Mouse (Mus musculus) neural tube, embryonic 13.5 days (tissue): ENCODE measurements around the gene 1700057G04Rik. TPM values are rescaled to one million over a fixed set of nuclear protein-coding genes. Genes with fewer than 3 reads are reported as not detected.

ENCODE experiments used
- microRNA-seq: library from miRNA; unstranded; fragments of <30 nt; microRNA quantifications from one replicate; pipeline ENCODE4, GENCODE M21; 2016
- polyA plus RNA-seq: library from polyadenylated mRNA; unstranded; fragments of >200 nt; fragmentation: Nextera tagmentation; extraction: Ambion mirVana; gene quantifications from 2 replicates; pipeline ENCODE4 v1.2.1, GENCODE M21; 2015

1700057G04Rik gene
- polyA plus RNA-seq, 1 experiment from 2014 or later, result not detected

Small RNA genes lying within 50 kb of the gene (microRNA-seq; reads per million reads assigned to microRNA genes)
- gene Mir6386, result not detected

Other genes with a start within 250 kb of the 1700057G04Rik start
- 0.84 and 1.2 TPM in 2 replicates for gene Plscr5, start 116.4 kb upstream of the 1700057G04Rik start, polyA plus RNA-seq
- gene Plscr1, start 59.6 kb upstream of the 1700057G04Rik start, polyA plus RNA-seq, result 10.6 and 10.9 TPM in 2 replicates
- 1.1 and 1.3 TPM in 2 replicates for gene Plscr2, start 33.8 kb upstream of the 1700057G04Rik start, polyA plus RNA-seq
- gene Plscr4, start 148.0 kb downstream of the 1700057G04Rik start, polyA plus RNA-seq, result 3.4 and 3.8 TPM in 2 replicates
- 19.7 and 23.4 TPM in 2 replicates for gene Plod2, start 232.8 kb downstream of the 1700057G04Rik start, polyA plus RNA-seq